Mouse (Mus musculus) liver, embryonic 14.5 days (tissue): ENCODE measurements around the gene Fgfr2. TPM values are rescaled to one million over a fixed set of nuclear protein-coding genes. Genes with fewer than 3 reads are reported as not detected.

ENCODE experiments used
- ATAC-seq: fragments of 200-750 bp; cut with Nextera tagmentation; 2 replicates; pipeline ENCODE4 v1.8.0; 2017; ENCODE audit warnings: moderate number of reproducible peaks, mild to moderate bottlenecking, moderate library complexity; ENCODE audit not compliant: insufficient read depth
- DNase-seq, 3 experiments: peaks; one replicate each; pipeline ENCODE4 v3.0.0-alpha.2; 2012 to 2013; ENCODE audit warnings: low read depth in 3 of 3, low spot score in 3 of 3
- H3K27ac ChIP-seq: fragments of 300-500 bp; sonication (generic); 2 replicates; pipeline ENCODE4 v1.5.1; 2014; ENCODE audit warnings: moderate library complexity, mild to moderate bottlenecking, control low read depth, inconsistent platforms
- H3K27me3 ChIP-seq: fragments of 300-500 bp; sonication (generic); 2 replicates; pipeline ENCODE4 v1.6.1; 2014; ENCODE audit warnings: mild to moderate bottlenecking, low read length, moderate library complexity; ENCODE audit not compliant: control insufficient read depth, insufficient read depth
- H3K36me3 ChIP-seq: fragments of 300-500 bp; sonication (generic); replicated peaks from 2 replicates; pipeline ENCODE4 v1.6.1; 2014; ENCODE audit warnings: low read depth; ENCODE audit not compliant: control insufficient read depth, insufficient read depth
- H3K4me1 ChIP-seq, 2 experiments: fragments of 200-500 bp in 1 of 2; fragments of 300-500 bp in 1 of 2; sonication (generic) in 1 of 2; replicated peaks; 2 replicates each; pipeline ENCODE4 v1.6.1; 2012 to 2014; ENCODE audit warnings: antibody characterized with exemption in 1 of 2, inconsistent platforms in 1 of 2, low read length in 1 of 2; ENCODE audit not compliant: control insufficient read depth in 2 of 2, insufficient read depth in 2 of 2
- H3K4me2 ChIP-seq: fragments of 300-500 bp; sonication (generic); 2 replicates; pipeline ENCODE4 v1.6.1; 2014; ENCODE audit warnings: low read depth, mild to moderate bottlenecking, control low read depth, moderate library complexity
- H3K4me3 ChIP-seq, 2 experiments: fragments of 200-500 bp in 1 of 2; fragments of 300-500 bp in 1 of 2; sonication (generic) in 1 of 2; 2 replicates each; pipeline ENCODE4 v1.5.1; 2012 to 2014; ENCODE audit warnings: low read depth in 2 of 2, low read length in 2 of 2, mild to moderate bottlenecking in 2 of 2, control low read depth in 1 of 2, inconsistent platforms in 1 of 2, moderate library complexity in 1 of 2; ENCODE audit not compliant: insufficient read depth in 1 of 2
- H3K9ac ChIP-seq: fragments of 300-500 bp; sonication (generic); replicated peaks from 2 replicates; pipeline ENCODE4 v1.6.1; 2014; ENCODE audit warnings: mild to moderate bottlenecking, control low read depth, moderate library complexity
- H3K9me3 ChIP-seq: fragments of 300-500 bp; sonication (generic); 2 replicates; pipeline ENCODE4 v1.6.1; 2016; ENCODE audit warnings: low read length, mixed read lengths; ENCODE audit not compliant: control insufficient read depth
- CTCF ChIP-seq: IDR thresholded peaks from 2 replicates; pipeline ENCODE4 v1.5.1; 2016; ENCODE audit warnings: antibody characterized with exemption, low read depth, control low read depth
- EP300 ChIP-seq: IDR thresholded peaks from 2 replicates; pipeline ENCODE4 v1.6.1; 2016; ENCODE audit warnings: antibody characterized with exemption, low read depth
- WGBS: fragments of 180-500 bp; shearing (Covaris S2); extraction: QIAGEN DNeasy Blood & Tissue Kit; methylation state at CpG from one replicate; pipeline ENCODE4 v1.1.7; 2014; ENCODE audit not compliant: insufficient replicate concordance; 5-methylcytosine and 5-hydroxymethylcytosine counted together
- polyA plus RNA-seq, 2 experiments: library from polyadenylated mRNA; depleted of rRNA in 1 of 2; stranded (reverse) in 1 of 2; unstranded in 1 of 2; fragments of >200 nt; fragmentation: Nextera tagmentation in 1 of 2; extraction: Ambion mirVana in 1 of 2; gene quantifications; 2 replicates each; pipeline versions ENCODE4 v1.2.1 to v1.2.3; 2012 to 2014

Gene Fgfr2
- polyA plus RNA-seq, 2 experiments: 7.9 to 8.8 TPM

DNA sequence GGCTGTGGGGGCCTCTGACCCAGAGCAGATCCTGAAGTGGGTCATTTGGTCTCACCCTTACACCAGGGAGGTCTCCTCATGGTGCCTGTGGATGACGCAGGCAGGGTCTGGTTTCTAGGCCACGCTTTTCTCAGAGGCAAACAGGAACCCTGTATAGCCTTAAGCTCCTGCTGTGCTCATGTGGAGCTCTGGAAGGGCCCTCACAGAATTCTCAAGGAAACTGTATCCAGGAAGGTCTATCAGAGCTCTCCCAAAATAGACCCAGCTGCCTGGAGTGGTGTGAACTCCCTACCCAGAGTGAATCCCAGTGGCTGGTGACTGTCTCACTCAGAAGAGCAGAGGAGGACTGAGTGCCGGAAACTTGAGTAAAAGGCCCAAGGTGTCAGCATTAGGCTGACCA, 468.7 kb downstream of the Fgfr2 start:
- Histone ChIP-seq H3K36me3 (no peaks in the 10 kb centered on the region), H3K27ac (no peak overlapping the region), H3K27me3 (no peaks in the 10 kb centered on the region), H3K4me3 (no peak overlapping the region), H3K9me3 (no peaks in the 10 kb centered on the region), H3K4me2 (no peak overlapping the region), H3K9ac (no peak overlapping the region), H3K4me1 (0 out of 4 replicates have a peak, but pooled peaks cover 0 to 3% of the 10 kb centered on the region in 2 experiments)
- WGBS: 72% methylated on average over 3 of the region's 3 CpGs
- TF ChIP-seq EP300: no peak
- TF ChIP-seq CTCF: no peak
- ATAC-seq: no peak
- DNase-seq: no peak

DNA sequence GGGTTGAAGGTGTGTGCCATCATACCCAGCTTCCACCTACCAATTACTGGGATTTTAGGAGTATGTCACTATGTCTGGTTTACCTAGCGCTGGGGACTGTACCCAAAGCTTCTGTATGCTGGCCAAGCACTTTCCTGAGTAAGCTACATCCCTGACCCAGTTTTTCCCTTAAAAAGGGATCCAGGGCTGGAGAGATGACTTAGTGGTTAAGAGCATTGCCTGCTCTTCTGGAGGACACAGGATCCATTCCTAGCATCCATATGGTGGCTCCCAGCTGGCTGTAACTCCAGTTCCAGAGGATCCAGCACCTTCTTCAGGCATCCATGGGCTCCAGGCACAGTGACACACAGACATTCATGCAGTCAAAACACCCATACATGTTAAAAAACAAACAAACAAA, 476.6 kb downstream of the Fgfr2 start:
- Histone ChIP-seq H3K9ac (no peak overlapping the region), H3K36me3 (no peaks in the 10 kb centered on the region), H3K4me2 (no peak overlapping the region), H3K27me3 (no peaks in the 10 kb centered on the region), H3K9me3 (no peaks in the 10 kb centered on the region), H3K4me3 (no peak overlapping the region), H3K27ac (no peak overlapping the region), H3K4me1 (no peaks in the 10 kb centered on the region)
- DNase-seq (no peak), ATAC-seq (no peak)
- no peak for TF ChIP-seq CTCF
- TF ChIP-seq EP300: no peak
- WGBS: 82% methylated on average over 1 of the region's 1 CpGs

DNA sequence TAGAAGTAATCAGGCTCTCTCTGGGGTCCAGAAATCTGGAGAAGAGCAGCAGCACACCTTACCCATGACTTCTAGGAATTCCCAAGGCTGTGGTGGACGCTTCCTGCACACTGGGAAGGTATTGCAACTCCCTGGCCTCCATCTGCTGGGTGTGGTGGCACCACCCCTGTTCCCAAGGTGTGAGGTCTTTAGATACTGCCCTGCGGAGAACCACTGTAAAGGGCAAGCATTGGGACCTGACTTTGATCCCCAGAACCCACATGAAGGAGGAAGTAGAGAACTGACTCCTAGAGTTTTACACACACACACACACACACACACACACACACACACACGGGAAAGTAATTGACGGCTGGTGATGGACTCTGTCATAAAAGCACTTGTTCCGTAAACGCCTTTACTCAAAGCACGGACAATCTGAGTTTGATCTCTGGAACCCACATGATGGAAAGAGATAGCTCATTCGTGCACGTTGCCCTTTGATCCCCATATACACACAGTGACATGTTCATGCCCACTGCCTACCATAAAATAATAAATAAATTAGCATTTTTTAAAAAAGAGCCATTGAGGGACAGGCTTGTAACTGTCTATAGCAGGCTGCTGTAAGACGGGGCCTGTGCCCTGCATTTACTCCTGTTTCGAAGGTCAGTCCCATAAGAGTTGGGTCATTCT, 478.4 kb downstream of the Fgfr2 start:
- no peaks in the 10 kb centered on the region for H3K27me3 ChIP-seq
- WGBS: 66% methylated on average over 11 of the region's 11 CpGs
- no peak overlapping the region for H3K4me2 ChIP-seq
- no peaks in the 10 kb centered on the region for H3K9me3 ChIP-seq
- ATAC-seq (no peak), DNase-seq (no peak)
- no peaks in the 10 kb centered on the region for H3K36me3 ChIP-seq
- H3K4me1 ChIP-seq: no peaks in the 10 kb centered on the region
- TF ChIP-seq CTCF: no peak
- no peak for TF ChIP-seq EP300
- no peak overlapping the region for H3K27ac ChIP-seq
- no peak overlapping the region for H3K4me3 ChIP-seq
- H3K9ac ChIP-seq: no peak overlapping the region

DNA sequence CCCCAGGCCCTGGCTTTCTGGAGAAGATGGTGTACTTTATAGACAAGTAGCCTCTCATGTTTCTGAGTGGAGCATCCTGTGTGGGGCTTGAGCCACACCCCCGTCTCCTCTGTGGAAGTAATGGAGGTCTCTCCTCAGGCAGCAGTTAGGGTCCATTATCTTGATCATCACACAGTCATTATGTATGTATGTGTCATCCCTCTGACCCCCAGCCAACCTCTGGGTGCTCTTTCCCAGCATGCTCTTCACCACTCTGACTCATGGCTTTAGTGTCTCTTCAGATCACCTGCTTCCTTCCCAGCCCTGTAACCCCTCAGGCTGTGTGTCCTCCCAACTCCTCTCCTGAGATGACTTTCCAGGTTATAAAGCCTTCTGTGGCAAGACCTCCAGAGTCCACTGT, 481.5 kb downstream of the Fgfr2 start:
- Histone ChIP-seq H3K4me3 (no peak overlapping the region), H3K27me3 (no peaks in the 10 kb centered on the region), H3K36me3 (no peaks in the 10 kb centered on the region), H3K4me2 (no peak overlapping the region), H3K9ac (no peak overlapping the region), H3K4me1 (no peaks in the 10 kb centered on the region), H3K9me3 (no peaks in the 10 kb centered on the region), H3K27ac (no peak overlapping the region)
- TF ChIP-seq CTCF (no peak), EP300 (no peak)
- 50% methylated on average over 1 of the region's 1 CpGs for WGBS
- no peak for ATAC-seq
- no peak for DNase-seq

DNA sequence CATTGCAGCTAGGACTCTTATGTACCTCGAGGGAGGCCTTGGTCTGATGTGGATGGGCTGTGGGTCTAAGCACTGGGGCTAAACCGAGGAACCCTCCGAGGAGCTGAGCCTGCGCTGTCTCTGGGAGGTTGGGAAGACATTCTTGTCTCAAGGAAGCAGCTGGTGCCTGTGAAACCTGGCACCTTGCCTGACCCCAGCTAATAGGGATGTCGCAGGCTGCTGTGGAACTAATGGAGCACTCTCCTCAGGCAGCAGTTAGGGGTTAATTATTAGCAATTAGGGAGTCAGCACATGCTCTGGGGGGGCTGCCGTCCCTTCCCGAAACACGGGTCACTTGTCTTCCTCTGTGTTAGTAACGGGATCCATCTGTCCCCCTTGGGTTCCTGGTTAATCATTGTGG, 482.2 kb downstream of the Fgfr2 start:
- Histone ChIP-seq H3K27ac (no peak overlapping the region), H3K4me3 (no peak overlapping the region), H3K9ac (no peak overlapping the region), H3K4me1 (no peaks in the 10 kb centered on the region), H3K36me3 (no peaks in the 10 kb centered on the region), H3K4me2 (no peak overlapping the region), H3K9me3 (no peaks in the 10 kb centered on the region), H3K27me3 (no peaks in the 10 kb centered on the region)
- ATAC-seq: no peak
- no peak for DNase-seq
- 60% methylated on average over 9 of the region's 9 CpGs for WGBS
- TF ChIP-seq CTCF (no peak), EP300 (no peak)
